ENCODE assay signal across 10 mouse cellular contexts in genomic region chr12:39493578-39494218, GRCm38 (mm10).
DNase-seq lines count a peak whose midpoint lies in the region; ATAC-seq and TF ChIP-seq lines count a peak whose summit lies in the region.
"Had no signal": no experiment of that assay in that cellular context is flagged by ENCODE, and none has a peak within 500 bp of the region (broad histone marks: within the 10 kb centered on the region; RNA-seq: fewer than 3 reads in every experiment).

No protein-coding gene starts in this region.

- peak; percentile 51 for DNase-seq in embryonic facial prominence, embryonic 11.5 days (ENCODE audit: low spot score)
- no peak for DNase-seq in embryonic facial prominence, embryonic 10.5 days (ENCODE audit: low spot score)
- DNase-seq in limb, embryonic 14.5 days (ENCODE audit: low spot score), result peak; percentile 36
- DNase-seq in limb, embryonic 10.5 days (ENCODE audit: low spot score), result no peak
- peak; percentile 67 for DNase-seq in cerebellum, adult 8-10 months
- DNase-seq in left cerebral cortex, postnatal 4 days, result peak; percentile 17
- no peak for DNase-seq in gastrocnemius, postnatal 25 days

- intact Hi-C loops in left cerebral cortex, postnatal 4 days (cut with DNase I), result loop anchor here (2.0 to 5.0 kb wide), 3 partner anchors 711 to 1363 kb away; no protein-coding TSS in a partner anchor

- no peaks in the 10 kb centered on the region for H3K27me3 ChIP-seq in embryonic facial prominence, embryonic 11.5 days (ENCODE audit: control insufficient read depth, insufficient read depth, low read length)
- H3K27me3 ChIP-seq in embryonic facial prominence, embryonic 10.5 days (replicated peaks; ENCODE audit: low read depth, poor library complexity, severe bottlenecking), result no peaks in the 10 kb centered on the region
- no peaks in the 10 kb centered on the region for H3K27me3 ChIP-seq in limb, embryonic 14.5 days (ENCODE audit: control insufficient read depth, insufficient read depth, low read length)
- no peaks in the 10 kb centered on the region for H3K27me3 ChIP-seq in limb, embryonic 10.5 days (ENCODE audit: low read depth, poor library complexity, severe bottlenecking)
- H3K27me3 ChIP-seq: intestine, embryonic 15.5 days; megakaryocyte, embryonic 14.5 days had no signal

- no peaks in the 10 kb centered on the region for H3K9me3 ChIP-seq in embryonic facial prominence, embryonic 11.5 days (replicated peaks; ENCODE audit: control insufficient read depth, low read length)
- H3K9me3 ChIP-seq in embryonic facial prominence, embryonic 10.5 days, result no peaks in the 10 kb centered on the region
- H3K9me3 ChIP-seq in limb, embryonic 14.5 days (ENCODE audit: control insufficient read depth, low read length), result no peaks in the 10 kb centered on the region
- no peaks in the 10 kb centered on the region for H3K9me3 ChIP-seq in limb, embryonic 10.5 days (replicated peaks)
- H3K9me3 ChIP-seq: intestine, embryonic 15.5 days; megakaryocyte, embryonic 14.5 days had no signal

- no peaks in the 10 kb centered on the region for H3K4me1 ChIP-seq in embryonic facial prominence, embryonic 11.5 days (ENCODE audit: control insufficient read depth, insufficient read depth, low read length)
- no peaks in the 10 kb centered on the region for H3K4me1 ChIP-seq in embryonic facial prominence, embryonic 10.5 days
- no peaks in the 10 kb centered on the region for H3K4me1 ChIP-seq in limb, embryonic 14.5 days (ENCODE audit: control insufficient read depth, insufficient read depth, low read length)
- no peaks in the 10 kb centered on the region for H3K4me1 ChIP-seq in limb, embryonic 10.5 days
- H3K4me1 ChIP-seq: intestine, embryonic 15.5 days; megakaryocyte, embryonic 14.5 days had no signal

- no peak overlapping the region for H3K27ac ChIP-seq in embryonic facial prominence, embryonic 11.5 days (replicated peaks; ENCODE audit: low read depth, low read length)
- no peak overlapping the region for H3K27ac ChIP-seq in embryonic facial prominence, embryonic 10.5 days (replicated peaks)
- no peak overlapping the region for H3K27ac ChIP-seq in limb, embryonic 14.5 days (replicated peaks; ENCODE audit: low read depth, low read length)
- no peak overlapping the region for H3K27ac ChIP-seq in limb, embryonic 10.5 days
- H3K27ac ChIP-seq: intestine, embryonic 15.5 days had no signal

- H3K4me2 ChIP-seq in embryonic facial prominence, embryonic 11.5 days (ENCODE audit: low read depth, low read length), result no peak overlapping the region
- no peak overlapping the region for H3K4me2 ChIP-seq in limb, embryonic 14.5 days (replicated peaks; ENCODE audit: low read depth, low read length, severe bottlenecking)
- H3K4me2 ChIP-seq: intestine, embryonic 15.5 days had no signal

- ATAC-seq in embryonic facial prominence, embryonic 11.5 days (replicated peaks; ENCODE audit: insufficient number of reproducible peaks, low FRiP score, low TSS enrichment, low read depth), result no peak
- no peak for ATAC-seq in limb, embryonic 14.5 days (ENCODE audit: low FRiP score, low read depth)
- no peak for ATAC-seq in inflammation-experienced regulatory T-cells, adult 6 months
- ATAC-seq: intestine, embryonic 15.5 days had no signal

- 66% methylated on average over 6 of the region's 6 CpGs for WGBS in embryonic facial prominence, embryonic 11.5 days
- 79% methylated on average over 6 of the region's 6 CpGs for WGBS in embryonic facial prominence, embryonic 10.5 days
- WGBS in limb, embryonic 14.5 days, result 58% methylated on average over 6 of the region's 6 CpGs
- 76% methylated on average over 6 of the region's 6 CpGs for WGBS in limb, embryonic 10.5 days

- no peak for TF ChIP-seq POLR2A in limb, embryonic 14.5 days (IDR thresholded peaks at IDR 0.05; ENCODE audit: borderline replicate concordance, extremely low read depth, insufficient read depth, insufficient read length)

- no peak overlapping the region for H3K4me3 ChIP-seq in embryonic facial prominence, embryonic 11.5 days (ENCODE audit: low read depth, low read length)
- no peak overlapping the region for H3K4me3 ChIP-seq in embryonic facial prominence, embryonic 10.5 days
- H3K4me3 ChIP-seq in limb, embryonic 14.5 days (replicated peaks; ENCODE audit: low read length), result no peak overlapping the region
- H3K4me3 ChIP-seq in limb, embryonic 10.5 days, result no peak overlapping the region
- H3K4me3 ChIP-seq: intestine, embryonic 15.5 days; megakaryocyte, embryonic 14.5 days had no signal

- H3K36me3 ChIP-seq in embryonic facial prominence, embryonic 11.5 days (replicated peaks; ENCODE audit: control insufficient read depth, insufficient read depth, low read depth, low read length), result no peaks in the 10 kb centered on the region
- H3K36me3 ChIP-seq in embryonic facial prominence, embryonic 10.5 days (replicated peaks), result no peaks in the 10 kb centered on the region
- no peaks in the 10 kb centered on the region for H3K36me3 ChIP-seq in limb, embryonic 14.5 days (ENCODE audit: control insufficient read depth, insufficient read depth, low read length)
- H3K36me3 ChIP-seq in limb, embryonic 10.5 days, result no peaks in the 10 kb centered on the region
- H3K36me3 ChIP-seq: intestine, embryonic 15.5 days had no signal

- H3K9ac ChIP-seq in embryonic facial prominence, embryonic 11.5 days (replicated peaks; ENCODE audit: low read length), result no peak overlapping the region
- H3K9ac ChIP-seq in limb, embryonic 14.5 days (ENCODE audit: low read depth, low read length, severe bottlenecking), result no peak overlapping the region
- H3K9ac ChIP-seq: intestine, embryonic 15.5 days had no signal

Comparison
In these comparisons a context has a peak if more than half of its experiments do, and no peak if none do; other contexts are left out.
1. DNase-seq: peak in embryonic facial prominence, embryonic 11.5 days (single experiment), limb, embryonic 14.5 days (single experiment), cerebellum, adult 8-10 months (single experiment) and left cerebral cortex, postnatal 4 days (single experiment); none in embryonic facial prominence, embryonic 10.5 days (single experiment), limb, embryonic 10.5 days (single experiment) and gastrocnemius, postnatal 25 days (single experiment).